Mouse (Mus musculus): ENCODE data around the gene Gm3252. TPM values are rescaled to one million over a fixed set of nuclear protein-coding genes. Genes with fewer than 3 reads are reported as not detected.
"Not testable (repeated sequence)": the region's sequence is repeated elsewhere in the genome, so short reads cannot be mapped to it uniquely, and the experiment has no call there.

The Gm3252 gene
- 0.14 and 0.55 TPM in 2 replicates for polyA plus RNA-seq (2014; fragmentation: Nextera tagmentation; extraction: Ambion mirVana)

DNA sequence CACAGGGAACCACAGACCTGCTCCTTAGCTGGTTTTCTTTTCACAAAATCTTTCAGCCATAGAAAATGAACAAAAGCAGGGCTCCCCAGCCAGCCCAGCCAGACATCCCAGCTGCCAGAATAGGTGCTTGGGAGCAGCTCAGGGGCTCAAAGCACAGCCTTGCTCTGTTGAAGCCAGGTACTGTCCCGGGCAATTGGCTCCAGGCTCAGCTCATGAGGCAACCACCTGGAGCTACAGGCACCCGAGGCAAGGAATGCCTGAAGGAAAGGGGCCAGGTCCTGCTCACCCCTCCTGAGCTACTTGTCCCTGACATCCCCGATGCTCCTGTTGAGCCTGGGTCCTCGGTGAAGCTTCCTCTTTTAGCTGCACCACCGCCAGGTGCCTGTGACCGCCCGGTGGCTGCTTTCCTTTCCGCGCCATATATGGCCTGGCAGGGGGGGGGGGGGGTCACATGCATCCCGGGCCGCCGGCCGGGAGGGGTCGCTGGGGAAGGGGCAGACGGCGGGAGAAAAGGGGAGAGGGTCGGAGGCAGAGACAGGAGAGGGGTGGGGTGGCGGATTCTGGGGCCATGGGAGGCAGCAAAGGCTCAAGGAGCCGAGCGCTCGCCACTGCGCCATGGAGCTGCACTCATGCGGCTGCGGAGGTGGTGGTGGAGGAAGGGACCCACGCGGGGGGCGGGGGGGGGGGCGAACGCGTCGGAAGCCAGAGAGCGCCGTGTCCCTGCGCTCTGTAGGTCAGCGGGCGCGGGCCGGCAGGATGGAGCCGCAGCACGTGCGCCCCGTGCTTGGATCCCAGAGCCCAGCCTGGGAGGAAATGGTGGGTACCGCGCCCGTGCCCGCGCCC, at the start of gene Gm3252:
Gm3252 (plus strand) TSS at position 738 of the 843 bp plus-strand sequence.
- H3K4me2 ChIP-seq = peak within 1 kb of the TSS; percentile 35
- H3K27ac ChIP-seq (ENCODE audit: low read depth, low read length); H3K4me1 ChIP-seq (ENCODE audit: control insufficient read depth, insufficient read depth, low read length); H3K36me3 ChIP-seq (ENCODE audit: control insufficient read depth, insufficient read depth, low read length); H3K27me3 ChIP-seq (ENCODE audit: control insufficient read depth, insufficient read depth, low read length); ATAC-seq (ENCODE audit: low FRiP score); H3K9ac ChIP-seq (ENCODE audit: low read length); H3K9me3 ChIP-seq (ENCODE audit: control insufficient read depth, low read length): not testable (repeated sequence)
- 2% methylated on average over 7 of the region's 47 CpGs for WGBS
- DNase-seq (ENCODE audit: low spot score, missing footprints) = peak; percentile 73
- H3K4me3 ChIP-seq (ENCODE audit: low read depth, low read length) = peak within 1 kb of the TSS; percentile 26

- not testable (repeated sequence) for H3K27ac ChIP-seq (ENCODE audit: low read depth, low read length); H3K4me3 ChIP-seq (ENCODE audit: low read depth, low read length); ATAC-seq (ENCODE audit: low FRiP score); DNase-seq (ENCODE audit: low spot score, missing footprints); H3K4me2 ChIP-seq; H3K27me3 ChIP-seq (ENCODE audit: control insufficient read depth, insufficient read depth, low read length); H3K36me3 ChIP-seq (ENCODE audit: control insufficient read depth, insufficient read depth, low read length); H3K9ac ChIP-seq (ENCODE audit: low read length); H3K9me3 ChIP-seq (ENCODE audit: control insufficient read depth, low read length); H3K4me1 ChIP-seq (ENCODE audit: control insufficient read depth, insufficient read depth, low read length)
- WGBS = 76% methylated on average over 1 of the region's 2 CpGs
These were observed 17.6 kb upstream of the Gm3252 start, which contains the start of gene Gm7876 for GRCm38 (mm10) chr14:4708938-4709337. Gene Gm7876 (plus strand): TSS chr14:4709238.

GRCm38 (mm10) chr14:4776037-4776436, 49.5 kb downstream of the Gm3252 start, which contains the start of gene Gm9602:
Gene Gm9602 (plus strand): TSS chr14:4776337.
- H3K9ac ChIP-seq (ENCODE audit: low read length); H3K27me3 ChIP-seq (ENCODE audit: control insufficient read depth, insufficient read depth, low read length); H3K4me3 ChIP-seq (ENCODE audit: low read depth, low read length); DNase-seq (ENCODE audit: low spot score, missing footprints); H3K4me2 ChIP-seq; H3K27ac ChIP-seq (ENCODE audit: low read depth, low read length); H3K4me1 ChIP-seq (ENCODE audit: control insufficient read depth, insufficient read depth, low read length); H3K36me3 ChIP-seq (ENCODE audit: control insufficient read depth, insufficient read depth, low read length); H3K9me3 ChIP-seq (ENCODE audit: control insufficient read depth, low read length); ATAC-seq (ENCODE audit: low FRiP score): not testable (repeated sequence)
- WGBS = no CpG with 5 or more reads among the region's 2 CpGs

Other genes starting within 250 kb of the Gm3252 start
- gene Gm3182, start 245.0 kb upstream of the Gm3252 start, polyA plus RNA-seq (2014; fragmentation: Nextera tagmentation; extraction: Ambion mirVana) = not detected in 2 replicates
- gene Gm3047, start 171.4 kb upstream of the Gm3252 start, polyA plus RNA-seq (2014; fragmentation: Nextera tagmentation; extraction: Ambion mirVana) = not detected in 2 replicates
- gene Gm8159, start 94.4 kb upstream of the Gm3252 start, polyA plus RNA-seq (2014; fragmentation: Nextera tagmentation; extraction: Ambion mirVana) = not detected in 2 replicates
- gene Gm3239, start 62.6 kb upstream of the Gm3252 start, polyA plus RNA-seq (2014; fragmentation: Nextera tagmentation; extraction: Ambion mirVana) = not detected in 2 replicates
- not detected in 2 replicates for gene Gm7876, start 17.5 kb upstream of the Gm3252 start, polyA plus RNA-seq (2014; fragmentation: Nextera tagmentation; extraction: Ambion mirVana)
- gene Gm9602, start 49.6 kb downstream of the Gm3252 start, polyA plus RNA-seq (2014; fragmentation: Nextera tagmentation; extraction: Ambion mirVana) = not detected in 2 replicates
- gene Gm3269, start 111.3 kb downstream of the Gm3252 start, polyA plus RNA-seq (2014; fragmentation: Nextera tagmentation; extraction: Ambion mirVana) = not detected in 2 replicates
- gene Gm3264, start 128.8 kb downstream of the Gm3252 start, polyA plus RNA-seq (2014; fragmentation: Nextera tagmentation; extraction: Ambion mirVana) = 0.68 and 0.75 TPM in 2 replicates
- gene Gm3278, start 165.6 kb downstream of the Gm3252 start, polyA plus RNA-seq (2014; fragmentation: Nextera tagmentation; extraction: Ambion mirVana) = not detected in 2 replicates